ENCODE assay signal across 22 mouse cellular contexts in genomic region chr2:170903367-170903766, GRCm38 (mm10).
A peak's percentile ranks its signal among the peaks of the same experiment; 100 is the strongest.
DNase-seq lines count a peak whose midpoint lies in the region; ATAC-seq and TF ChIP-seq lines count a peak whose summit lies in the region.
"Had no signal": no experiment of that assay in that cellular context is flagged by ENCODE, and none has a peak within 500 bp of the region (broad histone marks: within the 10 kb centered on the region; RNA-seq: fewer than 3 reads in every experiment).

No protein-coding gene starts in this region.

- no peaks in the 10 kb centered on the region for H3K27me3 ChIP-seq in testis, adult 2 months (ENCODE audit: control insufficient read depth, insufficient read depth, low read length)
- no peaks in the 10 kb centered on the region for H3K27me3 ChIP-seq in forebrain, embryonic 11.5 days (ENCODE audit: control insufficient read depth, insufficient read depth, low read length)
- no peaks in the 10 kb centered on the region for H3K27me3 ChIP-seq in limb, embryonic 10.5 days (ENCODE audit: low read depth, poor library complexity, severe bottlenecking)
- H3K27me3 ChIP-seq in liver, embryonic 11.5 days (replicated peaks; ENCODE audit: control insufficient read depth, insufficient read depth, low read length) = no peaks in the 10 kb centered on the region
- H3K27me3 ChIP-seq: hindbrain, embryonic 15.5 days; limb, embryonic 15.5 days; Patski had no signal

- no peak overlapping the region for H3K4me2 ChIP-seq in forebrain, embryonic 11.5 days (ENCODE audit: low read depth, low read length, severe bottlenecking)
- H3K4me2 ChIP-seq in liver, embryonic 11.5 days = no peak overlapping the region
- H3K4me2 ChIP-seq: limb, embryonic 15.5 days had no signal

- H3K27ac ChIP-seq in testis, adult 2 months (ENCODE audit: control insufficient read depth, insufficient read depth, low read depth, low read length) = no peak overlapping the region
- H3K27ac ChIP-seq in forebrain, embryonic 11.5 days (ENCODE audit: low read depth, low read length) = peak overlapping the region; percentile 77
- no peak overlapping the region for H3K27ac ChIP-seq in limb, embryonic 10.5 days
- no peak overlapping the region for H3K27ac ChIP-seq in liver, embryonic 11.5 days (ENCODE audit: low read depth, low read length)
- H3K27ac ChIP-seq: hindbrain, embryonic 15.5 days; kidney, postnatal 0 days; limb, embryonic 15.5 days had no signal

- ATAC-seq in forebrain, embryonic 11.5 days (replicated peaks; ENCODE audit: low FRiP score) = no peak
- no peak for ATAC-seq in liver, embryonic 11.5 days (replicated peaks; ENCODE audit: low FRiP score)
- ATAC-seq: intestine, postnatal 0 days; Patski had no signal

- no peak for TF ChIP-seq POLR2A in testis, adult 2 months (IDR thresholded peaks at IDR 0.05; ENCODE audit: control insufficient read depth, low read depth, low read length)

- no peaks in the 10 kb centered on the region; the same call in 1 of the 2 replicates for H3K4me1 ChIP-seq in testis, adult 2 months (ENCODE audit: control insufficient read depth, insufficient read depth, low read length)
- no peaks in the 10 kb centered on the region; the same call in 1 of the 2 replicates for H3K4me1 ChIP-seq in forebrain, embryonic 11.5 days (replicated peaks; ENCODE audit: control insufficient read depth, insufficient read depth, low read length)
- peaks cover 17% of the 10 kb centered on the region for H3K4me1 ChIP-seq in limb, embryonic 10.5 days
- no peaks in the 10 kb centered on the region for H3K4me1 ChIP-seq in liver, embryonic 11.5 days (replicated peaks; ENCODE audit: control insufficient read depth, insufficient read depth, low read length)

- peaks cover 2% of the 10 kb centered on the region; the same call in 1 of the 2 replicates for H3K9me3 ChIP-seq in forebrain, embryonic 11.5 days (ENCODE audit: control insufficient read depth, low read length)
- H3K9me3 ChIP-seq in limb, embryonic 10.5 days (replicated peaks) = no peaks in the 10 kb centered on the region
- H3K9me3 ChIP-seq in liver, embryonic 11.5 days (ENCODE audit: control insufficient read depth, low read length) = no peaks in the 10 kb centered on the region
- H3K9me3 ChIP-seq: hindbrain, embryonic 15.5 days; limb, embryonic 15.5 days had no signal

- H3K36me3 ChIP-seq in testis, adult 2 months (ENCODE audit: control insufficient read depth, insufficient read depth, low read length) = no peaks in the 10 kb centered on the region
- H3K36me3 ChIP-seq in forebrain, embryonic 11.5 days (ENCODE audit: control insufficient read depth, insufficient read depth, low read length) = no peaks in the 10 kb centered on the region
- H3K36me3 ChIP-seq in limb, embryonic 10.5 days = no peaks in the 10 kb centered on the region
- no peaks in the 10 kb centered on the region for H3K36me3 ChIP-seq in liver, embryonic 11.5 days (ENCODE audit: control insufficient read depth, insufficient read depth, low read length)
- H3K36me3 ChIP-seq: hindbrain, embryonic 15.5 days; limb, embryonic 15.5 days had no signal

- WGBS in forebrain, embryonic 11.5 days = 94% methylated on average over 9 of the region's 9 CpGs
- 95% methylated on average over 9 of the region's 9 CpGs for WGBS in limb, embryonic 10.5 days
- WGBS in liver, embryonic 11.5 days = 86% methylated on average over 9 of the region's 9 CpGs

- DNase-seq in testis, postnatal 10 days (ENCODE audit: low spot score) = no peak
- peak; percentile 58 for DNase-seq in forebrain, embryonic 11.5 days (ENCODE audit: low spot score)
- peak; percentile 24 for DNase-seq in limb, embryonic 10.5 days (ENCODE audit: low spot score)
- no peak for DNase-seq in urinary bladder, postnatal 25 days (ENCODE audit: low spot score)
- no peak for DNase-seq in liver, embryonic 11.5 days (ENCODE audit: low spot score)
- DNase-seq in frontal cortex, adult 2 months (ENCODE audit: extremely low spot score in 1 of 2, low spot score in 1 of 2) = no peak
- DNase-seq: adrenal gland, postnatal 25 days; cerebellum, adult 2 months; gastrocnemius, postnatal 10 days; heart, adult 18-20 months; heart, postnatal 36 days; layer of hippocampus, postnatal 36 days; lung, postnatal 10 days; right cerebral cortex, postnatal 14 days; spleen, adult 18-20 months; thymus, adult 2 months had no signal

- no peak overlapping the region for H3K4me3 ChIP-seq in testis, adult 2 months (ENCODE audit: control insufficient read depth, low read depth, low read length)
- no peak overlapping the region for H3K4me3 ChIP-seq in forebrain, embryonic 11.5 days (ENCODE audit: low read depth, low read length)
- no peak overlapping the region for H3K4me3 ChIP-seq in limb, embryonic 10.5 days
- no peak overlapping the region for H3K4me3 ChIP-seq in liver, embryonic 11.5 days (ENCODE audit: low read depth, low read length)
- H3K4me3 ChIP-seq: hindbrain, embryonic 15.5 days; limb, embryonic 15.5 days had no signal

- H3K9ac ChIP-seq in forebrain, embryonic 11.5 days (ENCODE audit: low read length) = no peak overlapping the region
- H3K9ac ChIP-seq in liver, embryonic 11.5 days (ENCODE audit: low read depth, low read length) = no peak overlapping the region
- H3K9ac ChIP-seq: hindbrain, embryonic 15.5 days; limb, embryonic 15.5 days had no signal

- peak; percentile 88; the same call in 1 of the 2 replicates for TF ChIP-seq CTCF in testis, adult 2 months (IDR thresholded peaks at IDR 0.05; ENCODE audit: control insufficient read depth, insufficient read depth, insufficient replicate concordance, low read depth, low read length)

Comparison
In these comparisons a context has a peak if more than half of its experiments do, and no peak if none do; other contexts are left out.
1. DNase-seq: peak in forebrain, embryonic 11.5 days (single experiment) and limb, embryonic 10.5 days (single experiment); none in testis, postnatal 10 days (single experiment), urinary bladder, postnatal 25 days (single experiment), liver, embryonic 11.5 days (single experiment) and frontal cortex, adult 2 months (0 of 2).